Mouse (Mus musculus): ENCODE data around the gene Bpnt1. TPM values are rescaled to one million over a fixed set of nuclear protein-coding genes. Genes with fewer than 3 reads are reported as not detected.

Bpnt1 gene
- polyA plus RNA-seq, 1 experiment: 4.0 TPM

GRCm38 (mm10) chr1:185314546-185314945, 17.4 kb upstream of the Bpnt1 start:
- no peak for TF ChIP-seq GATA1 (IDR thresholded peaks at IDR 0.05; ENCODE audit: low read length)

- TF ChIP-seq GATA1 (IDR thresholded peaks at IDR 0.05; ENCODE audit: low read length): no peak
Measured at GRCm38 (mm10) chr1:185315846-185316568, 15.9 kb upstream of the Bpnt1 start.

- no peak for TF ChIP-seq GATA1 (IDR thresholded peaks at IDR 0.05; ENCODE audit: low read length)
Measured at GRCm38 (mm10) chr1:185328721-185329610, 3.0 kb upstream of the Bpnt1 start, which contains the start of gene Iars2. Gene Iars2 (minus strand): TSS chr1:185329396.

GRCm38 (mm10) chr1:185329851-185330250, 2.1 kb upstream of the Bpnt1 start:
- no peak for TF ChIP-seq GATA1 (IDR thresholded peaks at IDR 0.05; ENCODE audit: low read length)

DNA sequence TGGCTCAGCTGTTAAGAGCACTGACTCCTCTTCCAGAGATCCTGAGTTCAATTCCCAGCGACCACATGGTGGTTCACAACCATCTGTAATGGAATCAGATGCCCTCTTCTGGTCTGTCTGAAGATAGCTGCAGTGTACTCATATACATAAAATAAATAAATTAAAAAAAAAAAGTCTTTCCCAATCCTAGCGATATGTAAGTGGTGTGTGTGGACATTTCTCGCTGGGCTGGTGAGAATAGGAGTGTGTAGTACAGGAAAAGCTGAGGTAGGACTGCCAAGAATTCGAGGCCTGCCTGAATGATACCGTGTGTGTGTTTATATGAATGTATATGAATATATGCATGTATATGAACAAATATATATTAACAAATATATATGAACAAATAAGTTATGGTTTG, 585 bp upstream of the Bpnt1 start:
- no peak for TF ChIP-seq GATA1 (IDR thresholded peaks at IDR 0.05; ENCODE audit: low read length)

DNA sequence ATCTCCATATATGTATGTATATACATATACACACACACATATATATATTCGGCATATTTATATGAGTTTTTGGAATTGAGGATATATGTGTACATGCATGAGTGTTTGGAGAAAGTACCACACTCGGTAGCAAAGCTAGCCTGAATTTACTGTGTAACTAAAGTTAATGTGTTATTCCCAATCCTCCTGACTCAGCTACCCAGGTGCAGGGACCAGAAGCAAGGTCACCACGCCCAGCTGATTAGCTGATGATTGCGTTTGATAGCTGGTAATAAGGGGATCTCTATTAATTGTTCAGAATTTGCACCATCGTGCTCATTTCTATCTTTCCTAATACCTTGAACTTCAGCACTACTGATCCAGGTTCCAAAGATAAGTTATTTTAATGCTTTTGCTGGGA, 1.7 kb downstream of the Bpnt1 start:
- no peak for TF ChIP-seq GATA1 (IDR thresholded peaks at IDR 0.05; ENCODE audit: low read length)

DNA sequence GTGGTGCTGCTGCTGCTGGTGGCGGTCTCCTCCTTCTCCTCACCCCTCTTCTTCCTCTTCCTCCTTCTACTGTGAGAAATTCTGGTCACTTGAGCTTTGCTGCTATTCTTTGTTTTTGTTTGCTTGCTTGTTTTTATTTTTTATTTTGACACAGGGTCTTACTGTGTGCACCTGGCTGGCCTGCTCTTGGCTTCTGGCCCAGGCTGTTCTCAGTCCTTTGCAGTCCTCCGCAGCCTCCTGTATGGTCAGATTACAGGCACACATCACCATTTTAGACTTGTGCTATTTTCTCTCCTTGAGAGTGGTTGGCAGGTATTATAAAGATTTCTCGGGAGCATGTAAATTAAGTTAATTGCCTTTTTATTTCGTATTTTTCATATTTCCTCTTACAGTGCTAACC, 2.2 kb downstream of the Bpnt1 start:
- TF ChIP-seq GATA1 (IDR thresholded peaks at IDR 0.05; ENCODE audit: low read length): no peak

DNA sequence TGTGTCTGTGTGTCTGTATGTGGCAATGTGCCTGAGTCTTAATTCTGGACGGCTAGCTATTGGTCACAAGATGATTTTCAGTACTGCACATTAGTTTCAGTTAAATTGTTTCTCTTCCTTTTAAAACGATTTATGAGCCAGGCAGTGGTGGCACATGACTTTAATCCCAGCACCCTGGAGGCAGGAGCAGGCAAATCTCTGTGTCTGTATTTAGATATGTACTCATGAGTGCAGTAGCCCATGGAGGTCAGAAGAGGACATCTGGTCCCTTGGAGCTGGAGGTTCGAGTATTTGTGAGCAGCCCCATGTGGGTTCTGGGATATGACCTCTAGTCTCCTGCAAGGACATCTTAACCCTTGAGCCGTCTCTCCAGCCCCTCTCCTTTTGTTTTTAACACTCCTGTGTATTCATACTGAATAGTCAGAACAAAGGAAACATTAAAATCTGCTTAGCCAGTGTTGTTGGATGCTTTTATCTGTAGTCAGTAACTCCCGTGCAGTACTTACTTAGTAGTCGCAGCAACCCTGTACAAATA, 3.3 kb downstream of the Bpnt1 start:
- no peak for TF ChIP-seq GATA1 (IDR thresholded peaks at IDR 0.05; ENCODE audit: low read length)

GRCm38 (mm10) chr1:185336535-185336934, 4.6 kb downstream of the Bpnt1 start:
- TF ChIP-seq GATA1 (IDR thresholded peaks at IDR 0.05; ENCODE audit: low read length): no peak

- TF ChIP-seq GATA1 (IDR thresholded peaks at IDR 0.05; ENCODE audit: low read length): no peak
Measured at GRCm38 (mm10) chr1:185342441-185342840, 10.5 kb downstream of the Bpnt1 start.

DNA sequence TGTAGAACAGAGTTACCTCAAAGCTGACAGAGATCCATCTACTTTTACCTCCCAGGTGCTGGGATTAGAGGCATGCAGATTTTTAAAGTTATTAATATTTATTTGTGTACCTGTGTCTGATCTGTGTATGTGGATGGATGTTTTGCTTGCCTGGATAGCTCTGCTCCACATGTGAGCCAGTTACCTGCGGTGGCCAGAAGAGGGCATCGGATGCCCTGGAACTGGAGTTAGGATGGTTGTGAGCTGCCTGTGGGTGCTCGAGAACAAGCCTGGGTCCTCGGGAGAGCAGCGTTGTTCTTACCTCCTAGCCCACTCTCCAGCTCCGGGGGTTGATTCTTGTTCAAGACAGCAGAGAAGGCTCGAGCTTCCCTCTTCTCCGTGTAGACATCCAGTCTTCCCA, 11.5 kb downstream of the Bpnt1 start:
- no peak for TF ChIP-seq GATA1 (IDR thresholded peaks at IDR 0.05; ENCODE audit: low read length)

DNA sequence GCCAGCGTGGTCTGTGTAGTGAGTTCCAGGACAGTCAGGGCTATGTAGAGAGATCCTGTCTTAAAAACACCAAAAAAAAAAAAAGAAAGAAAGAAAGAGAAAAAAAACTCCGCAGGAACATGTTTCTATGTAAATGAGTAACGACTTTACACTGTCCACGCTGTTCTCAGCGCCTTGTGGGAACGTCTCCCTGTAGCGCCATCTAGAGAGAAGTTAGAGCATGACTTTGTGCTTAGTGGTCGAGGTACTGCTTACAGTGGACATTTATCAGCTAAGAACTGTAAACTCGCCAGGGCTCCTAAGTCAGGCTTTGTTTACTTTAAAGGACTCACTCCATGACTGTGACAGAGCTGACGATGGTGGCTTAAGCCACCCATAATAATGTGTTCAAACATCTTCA, 14.2 kb downstream of the Bpnt1 start:
- no peak for TF ChIP-seq GATA1 (IDR thresholded peaks at IDR 0.05; ENCODE audit: low read length)

- no peak for TF ChIP-seq GATA1 (IDR thresholded peaks at IDR 0.05; ENCODE audit: low read length)
Measured at GRCm38 (mm10) chr1:185349741-185350140, 17.8 kb downstream of the Bpnt1 start.

DNA sequence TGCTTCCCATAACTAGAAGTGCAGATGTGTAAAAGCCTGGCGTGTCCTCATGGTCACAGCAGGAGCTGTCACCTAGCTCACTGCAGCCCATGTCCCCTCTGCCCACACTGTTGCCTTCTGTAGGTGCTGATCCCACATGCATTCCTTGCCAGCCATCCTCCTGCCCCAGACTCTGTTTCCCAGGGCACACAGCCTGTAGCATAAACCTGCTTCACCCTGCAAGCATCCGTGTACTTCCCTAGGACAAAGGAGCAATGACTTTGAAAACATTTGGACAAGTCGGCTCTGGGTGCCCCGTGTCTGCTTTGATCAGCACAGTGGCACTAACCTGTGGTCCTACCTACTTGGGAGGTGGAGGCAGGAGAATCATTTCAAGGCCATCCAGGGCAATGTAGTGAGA, 18.7 kb downstream of the Bpnt1 start:
- TF ChIP-seq GATA1 (IDR thresholded peaks at IDR 0.05; ENCODE audit: low read length): no peak

GRCm38 (mm10) chr1:185352151-185352550, 20.2 kb downstream of the Bpnt1 start:
- no peak for TF ChIP-seq GATA1 (IDR thresholded peaks at IDR 0.05; ENCODE audit: low read length)

- TF ChIP-seq GATA1 (IDR thresholded peaks at IDR 0.05; ENCODE audit: low read length): no peak
Measured at GRCm38 (mm10) chr1:185353351-185353750, 21.4 kb downstream of the Bpnt1 start.

All from G1E-ER4 (cell line).